Mouse (Mus musculus): ENCODE data around the gene Vwa8. TPM values are rescaled to one million over a fixed set of nuclear protein-coding genes. Genes with fewer than 3 reads are reported as not detected.
A peak's percentile ranks its signal among the peaks of the same experiment; 100 is the strongest.

The Vwa8 gene
- polyA plus RNA-seq, 1 experiment from 2014 or later, result 13.9 TPM

DNA sequence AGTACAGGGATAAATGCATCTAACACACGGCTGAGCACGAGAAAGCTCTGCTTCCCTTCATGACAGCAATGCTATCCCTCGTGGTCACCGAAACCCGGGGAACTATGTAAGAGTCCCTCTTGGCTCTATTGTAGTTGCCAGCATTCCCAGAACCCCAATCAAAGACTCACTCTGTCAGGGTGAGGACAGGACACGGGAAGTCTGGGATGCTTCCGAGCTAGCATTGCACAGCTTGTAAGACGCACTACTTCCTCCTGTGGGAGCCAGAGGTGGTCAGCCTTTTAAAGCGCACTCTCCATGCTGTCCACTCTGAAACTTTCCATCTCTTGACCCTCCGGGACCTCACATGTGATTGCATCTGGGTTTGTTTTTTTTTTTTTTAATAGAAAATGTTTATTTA lies 335.2 kb downstream of the Vwa8 start:
- Histone ChIP-seq H3K27ac (ENCODE audit: low read length) (no peak overlapping the region), H3K4me1 (ENCODE audit: control insufficient read depth, insufficient read depth, low read length) (peaks cover 5% of the 10 kb centered on the region; the same call in 1 of the 2 replicates), H3K9me3 (ENCODE audit: control insufficient read depth, low read length) (no peaks in the 10 kb centered on the region), H3K4me3 (ENCODE audit: low read length) (no peak overlapping the region), H3K36me3 (ENCODE audit: control insufficient read depth, insufficient read depth, low read length) (no peaks in the 10 kb centered on the region), H3K27me3 (replicated peaks; ENCODE audit: control insufficient read depth, insufficient read depth, low read length) (no peaks in the 10 kb centered on the region), H3K9ac (ENCODE audit: low read depth, low read length) (no peak overlapping the region), H3K4me2 (ENCODE audit: low read depth, low read length) (no peak overlapping the region)
- WGBS, result 69% methylated on average over 10 of the region's 10 CpGs
- no peak for ATAC-seq

DNA sequence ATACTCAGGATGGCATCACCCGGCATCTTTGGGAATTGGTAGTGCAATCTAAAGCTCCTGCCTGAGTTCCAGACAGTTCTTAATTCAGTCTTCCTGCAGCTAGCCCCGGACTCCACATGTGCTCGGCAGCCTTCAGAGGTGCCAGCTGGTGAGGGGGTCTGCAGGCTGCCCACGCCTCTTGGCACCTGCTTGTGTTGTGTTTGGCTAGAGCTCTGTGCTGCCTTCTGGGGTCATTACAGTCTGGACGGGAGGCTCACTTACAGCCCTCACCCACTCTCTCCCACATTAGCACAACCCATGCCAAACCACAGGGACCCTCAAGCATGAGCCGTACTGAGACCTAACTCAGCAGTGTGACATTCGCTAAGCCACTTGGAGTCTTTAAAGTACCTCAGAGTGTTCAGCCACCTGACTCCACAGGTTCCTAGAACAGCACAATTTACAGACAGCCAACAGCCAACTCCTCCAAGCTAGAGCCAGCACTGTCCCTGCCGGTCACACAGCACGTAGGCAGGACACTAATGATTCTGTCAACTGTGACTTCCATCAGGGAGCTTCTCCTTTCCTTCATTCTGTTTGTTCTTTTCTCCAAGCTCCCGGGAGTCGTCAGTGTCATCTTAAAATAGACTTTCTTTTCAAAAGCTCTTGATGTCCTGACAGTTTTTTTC lies 336.3 kb downstream of the Vwa8 start:
- no peak overlapping the region for H3K27ac ChIP-seq (ENCODE audit: low read length)
- ATAC-seq, result no peak
- H3K9ac ChIP-seq (ENCODE audit: low read depth, low read length), result no peak overlapping the region
- WGBS, result 80% methylated on average over 11 of the region's 11 CpGs
- H3K4me3 ChIP-seq (ENCODE audit: low read length), result no peak overlapping the region
- H3K36me3 ChIP-seq (ENCODE audit: control insufficient read depth, insufficient read depth, low read length), result no peaks in the 10 kb centered on the region
- H3K4me2 ChIP-seq (ENCODE audit: low read depth, low read length), result no peak overlapping the region
- H3K9me3 ChIP-seq (ENCODE audit: control insufficient read depth, low read length), result no peaks in the 10 kb centered on the region
- peaks cover under 1% of the 10 kb centered on the region; the same call in 1 of the 2 replicates for H3K4me1 ChIP-seq (ENCODE audit: control insufficient read depth, insufficient read depth, low read length)
- H3K27me3 ChIP-seq (replicated peaks; ENCODE audit: control insufficient read depth, insufficient read depth, low read length), result no peaks in the 10 kb centered on the region

DNA sequence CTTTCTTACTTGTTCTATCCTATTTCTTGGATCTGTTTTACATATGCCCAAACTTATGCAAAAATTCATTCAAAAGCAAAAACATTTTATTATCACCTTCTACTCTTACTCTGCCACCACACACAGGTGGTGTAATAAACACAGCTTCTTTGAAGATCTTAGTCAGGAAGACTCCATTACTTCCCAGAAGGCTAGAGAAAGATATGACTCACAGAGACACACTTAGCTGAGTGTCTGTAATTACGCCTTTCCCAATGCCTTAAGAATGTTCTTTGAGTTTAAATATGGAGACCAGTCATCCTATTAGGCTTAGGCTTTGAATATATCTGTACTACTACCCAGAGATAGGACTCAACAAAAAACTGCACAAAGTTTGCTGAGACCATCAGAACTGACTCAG lies 338.1 kb downstream of the Vwa8 start:
- Histone ChIP-seq H3K36me3 (ENCODE audit: control insufficient read depth, insufficient read depth, low read length) (no peaks in the 10 kb centered on the region), H3K27me3 (replicated peaks; ENCODE audit: control insufficient read depth, insufficient read depth, low read length) (no peaks in the 10 kb centered on the region), H3K9ac (ENCODE audit: low read depth, low read length) (no peak overlapping the region), H3K4me1 (ENCODE audit: control insufficient read depth, insufficient read depth, low read length) (no peaks in the 10 kb centered on the region), H3K9me3 (ENCODE audit: control insufficient read depth, low read length) (no peaks in the 10 kb centered on the region), H3K4me3 (ENCODE audit: low read length) (no peak overlapping the region), H3K27ac (ENCODE audit: low read length) (no peak overlapping the region), H3K4me2 (ENCODE audit: low read depth, low read length) (no peak overlapping the region)
- 96% methylated on average over 1 of the region's 1 CpGs for WGBS
- no peak for ATAC-seq

DNA sequence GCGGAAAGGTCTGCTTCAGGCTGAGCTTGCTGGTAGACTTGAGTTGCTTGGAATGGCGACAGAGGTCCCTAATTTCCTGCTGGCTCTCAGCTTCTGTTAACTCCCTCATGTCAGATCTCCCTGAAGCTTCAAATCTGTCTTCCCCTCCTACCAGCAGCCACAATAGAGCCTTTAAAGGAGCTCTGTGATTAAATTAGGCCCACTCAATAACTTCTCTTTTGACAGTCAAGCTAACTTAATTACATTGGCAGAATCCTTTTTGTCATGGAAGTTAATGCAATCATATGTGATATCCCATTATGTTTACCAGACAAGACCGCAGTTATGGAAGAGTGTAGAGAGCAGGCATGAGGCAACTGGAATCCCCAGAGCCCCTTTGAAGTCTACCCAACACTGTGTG lies 347.9 kb downstream of the Vwa8 start:
- 68% methylated on average over 3 of the region's 3 CpGs for WGBS
- H3K9ac ChIP-seq (ENCODE audit: low read depth, low read length), result no peak overlapping the region
- no peak overlapping the region for H3K27ac ChIP-seq (ENCODE audit: low read length)
- no peaks in the 10 kb centered on the region for H3K4me1 ChIP-seq (ENCODE audit: control insufficient read depth, insufficient read depth, low read length)
- no peak overlapping the region for H3K4me3 ChIP-seq (ENCODE audit: low read length)
- H3K36me3 ChIP-seq (ENCODE audit: control insufficient read depth, insufficient read depth, low read length), result no peaks in the 10 kb centered on the region
- ATAC-seq, result no peak
- H3K9me3 ChIP-seq (ENCODE audit: control insufficient read depth, low read length), result no peaks in the 10 kb centered on the region
- H3K27me3 ChIP-seq (replicated peaks; ENCODE audit: control insufficient read depth, insufficient read depth, low read length), result no peaks in the 10 kb centered on the region
- H3K4me2 ChIP-seq (ENCODE audit: low read depth, low read length), result no peak overlapping the region

DNA sequence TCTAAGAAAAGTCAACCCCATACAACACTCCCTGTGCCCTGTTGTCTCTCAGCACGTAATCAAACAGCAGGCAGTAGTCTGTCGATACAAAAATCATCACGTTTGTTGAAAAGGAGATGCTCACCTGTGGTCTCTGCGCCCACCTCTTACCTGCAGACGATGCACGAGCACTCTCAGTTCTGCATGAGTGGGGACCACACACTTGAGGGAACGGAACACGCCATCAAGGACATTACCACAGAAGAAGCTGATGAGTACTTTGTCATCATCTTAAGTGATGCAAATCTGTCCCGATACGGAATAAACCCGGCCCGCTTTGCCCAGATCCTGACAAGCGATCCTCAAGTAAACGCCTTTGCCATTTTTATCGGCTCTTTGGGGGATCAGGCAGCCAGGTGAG lies 349.2 kb downstream of the Vwa8 start:
- Histone ChIP-seq H3K4me2 (ENCODE audit: low read depth, low read length) (no peak overlapping the region), H3K9me3 (ENCODE audit: control insufficient read depth, low read length) (no peaks in the 10 kb centered on the region), H3K27ac (ENCODE audit: low read length) (no peak overlapping the region), H3K27me3 (replicated peaks; ENCODE audit: control insufficient read depth, insufficient read depth, low read length) (no peaks in the 10 kb centered on the region), H3K9ac (ENCODE audit: low read depth, low read length) (no peak overlapping the region), H3K4me3 (ENCODE audit: low read length) (no peak overlapping the region), H3K36me3 (ENCODE audit: control insufficient read depth, insufficient read depth, low read length) (no peaks in the 10 kb centered on the region), H3K4me1 (ENCODE audit: control insufficient read depth, insufficient read depth, low read length) (no peaks in the 10 kb centered on the region)
- ATAC-seq, result no peak
- WGBS, result 90% methylated on average over 15 of the region's 15 CpGs

DNA sequence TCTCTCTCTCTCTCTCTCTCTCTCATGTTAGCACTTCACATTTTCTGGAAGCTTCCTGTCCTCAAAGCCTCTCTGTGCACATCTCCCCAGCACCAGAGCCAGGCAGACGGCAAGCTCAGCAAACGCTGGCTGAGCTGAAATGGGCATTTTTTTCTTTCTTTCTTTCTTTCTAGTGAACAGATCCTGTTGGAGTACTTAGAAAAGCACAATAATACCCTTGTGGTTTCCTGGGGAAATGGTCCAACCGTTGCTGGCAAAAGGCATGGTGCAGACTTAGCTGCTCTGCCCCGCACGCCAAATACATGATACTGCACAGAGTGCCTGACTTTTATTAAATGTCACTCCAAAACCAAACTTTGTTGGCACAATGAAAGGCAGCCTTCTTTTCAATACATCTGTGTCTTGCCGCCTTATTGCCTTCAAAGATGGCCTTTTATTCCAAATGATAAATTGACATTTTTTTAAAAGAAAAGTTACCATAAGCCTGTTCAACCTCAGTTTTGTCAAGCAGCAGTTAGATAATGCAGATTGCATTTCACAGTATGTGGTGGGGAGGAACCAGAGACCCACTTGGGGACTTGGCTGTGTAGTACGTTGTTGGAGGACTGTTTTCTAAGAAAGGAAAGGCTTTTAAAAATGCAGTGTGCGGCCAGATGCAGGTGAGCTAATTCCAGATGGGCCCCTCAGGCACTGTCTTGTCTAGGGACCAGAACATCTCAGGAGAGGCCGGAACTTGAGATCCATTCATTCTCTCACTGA lies 351.5 kb downstream of the Vwa8 start:
- H3K4me2 ChIP-seq (ENCODE audit: low read depth, low read length), result no peak overlapping the region
- ATAC-seq, result no peak
- H3K27ac ChIP-seq (ENCODE audit: low read length), result peak overlapping the region; percentile 45; the same call in 1 of the 2 replicates
- H3K36me3 ChIP-seq (ENCODE audit: control insufficient read depth, insufficient read depth, low read length), result no peaks in the 10 kb centered on the region
- H3K4me1 ChIP-seq (ENCODE audit: control insufficient read depth, insufficient read depth, low read length), result peaks cover 5% of the 10 kb centered on the region; the same call in 1 of the 2 replicates
- no peak overlapping the region for H3K4me3 ChIP-seq (ENCODE audit: low read length)
- no peaks in the 10 kb centered on the region for H3K9me3 ChIP-seq (ENCODE audit: control insufficient read depth, low read length)
- no peaks in the 10 kb centered on the region for H3K27me3 ChIP-seq (replicated peaks; ENCODE audit: control insufficient read depth, insufficient read depth, low read length)
- 57% methylated on average over 9 of the region's 9 CpGs for WGBS
- H3K9ac ChIP-seq (ENCODE audit: low read depth, low read length), result no peak overlapping the region

DNA sequence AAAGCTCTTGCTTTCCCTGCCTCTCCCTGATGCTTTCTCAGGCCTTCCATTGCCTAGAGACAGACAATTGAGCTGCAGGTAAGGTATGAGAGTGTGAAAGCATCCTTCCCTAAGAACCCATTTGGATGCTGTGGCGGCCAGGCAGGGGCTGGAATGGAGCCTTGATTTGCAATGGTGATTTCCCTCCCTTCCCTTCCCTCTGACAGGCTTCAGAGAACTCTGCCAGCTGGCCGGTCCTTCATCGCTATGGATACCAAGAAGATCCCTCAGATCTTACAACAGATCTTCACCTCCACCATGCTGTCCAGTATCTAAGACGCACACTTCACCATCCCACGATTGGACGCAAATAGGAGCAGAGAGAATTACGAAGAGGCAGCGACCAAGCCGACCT lies 352.0 kb downstream of the Vwa8 start:
- no peaks in the 10 kb centered on the region for H3K36me3 ChIP-seq (ENCODE audit: control insufficient read depth, insufficient read depth, low read length)
- ATAC-seq, result no peak
- H3K4me2 ChIP-seq (ENCODE audit: low read depth, low read length), result no peak overlapping the region
- WGBS, result 83% methylated on average over 9 of the region's 9 CpGs
- H3K9ac ChIP-seq (ENCODE audit: low read depth, low read length), result no peak overlapping the region
- no peaks in the 10 kb centered on the region for H3K9me3 ChIP-seq (ENCODE audit: control insufficient read depth, low read length)
- peak overlapping the region; percentile 3; the same call in 1 of the 2 replicates for H3K27ac ChIP-seq (ENCODE audit: low read length)
- H3K4me1 ChIP-seq (ENCODE audit: control insufficient read depth, insufficient read depth, low read length), result peaks cover 5% of the 10 kb centered on the region; the same call in 1 of the 2 replicates
- H3K27me3 ChIP-seq (replicated peaks; ENCODE audit: control insufficient read depth, insufficient read depth, low read length), result no peaks in the 10 kb centered on the region
- no peak overlapping the region for H3K4me3 ChIP-seq (ENCODE audit: low read length)

DNA sequence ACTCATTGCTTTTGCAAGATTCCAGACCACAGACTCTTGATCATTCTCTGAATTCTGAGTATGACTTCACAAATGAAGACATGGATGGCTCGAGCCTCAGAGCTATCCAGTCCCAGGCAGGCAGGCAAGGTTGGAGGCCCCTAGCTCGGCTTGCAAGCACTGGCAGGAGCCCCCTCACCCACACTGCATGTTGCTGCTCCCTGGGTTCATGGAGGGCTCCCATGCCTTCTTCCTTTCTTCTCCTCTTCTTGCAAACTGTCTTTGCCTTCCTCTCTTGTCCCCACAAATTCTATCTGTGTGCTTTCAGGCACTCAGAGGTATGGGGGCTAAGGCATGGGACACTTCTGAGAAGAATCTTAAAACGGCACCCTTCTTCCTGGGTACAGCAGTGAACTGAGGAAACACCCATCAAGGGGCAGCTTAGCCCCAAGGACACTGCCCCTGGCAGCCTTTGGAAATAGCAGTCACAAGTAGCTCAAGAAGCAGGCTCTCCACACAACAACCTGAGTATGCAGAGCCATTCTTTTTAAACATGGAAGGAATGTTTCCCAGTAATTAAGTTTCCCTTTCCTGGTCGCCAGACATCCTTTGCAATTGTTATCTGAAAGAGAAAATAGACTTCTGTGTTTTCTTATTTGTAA lies 354.0 kb downstream of the Vwa8 start:
- no peaks in the 10 kb centered on the region for H3K9me3 ChIP-seq (ENCODE audit: control insufficient read depth, low read length)
- no peak overlapping the region for H3K9ac ChIP-seq (ENCODE audit: low read depth, low read length)
- H3K4me3 ChIP-seq (ENCODE audit: low read length), result no peak overlapping the region
- no peak overlapping the region for H3K4me2 ChIP-seq (ENCODE audit: low read depth, low read length)
- H3K36me3 ChIP-seq (ENCODE audit: control insufficient read depth, insufficient read depth, low read length), result no peaks in the 10 kb centered on the region
- H3K27me3 ChIP-seq (replicated peaks; ENCODE audit: control insufficient read depth, insufficient read depth, low read length), result no peaks in the 10 kb centered on the region
- ATAC-seq, result no peak
- peaks cover 5% of the 10 kb centered on the region; the same call in 1 of the 2 replicates for H3K4me1 ChIP-seq (ENCODE audit: control insufficient read depth, insufficient read depth, low read length)
- WGBS, result 54% methylated on average over 4 of the region's 4 CpGs
- H3K27ac ChIP-seq (ENCODE audit: low read length), result no peak overlapping the region

DNA sequence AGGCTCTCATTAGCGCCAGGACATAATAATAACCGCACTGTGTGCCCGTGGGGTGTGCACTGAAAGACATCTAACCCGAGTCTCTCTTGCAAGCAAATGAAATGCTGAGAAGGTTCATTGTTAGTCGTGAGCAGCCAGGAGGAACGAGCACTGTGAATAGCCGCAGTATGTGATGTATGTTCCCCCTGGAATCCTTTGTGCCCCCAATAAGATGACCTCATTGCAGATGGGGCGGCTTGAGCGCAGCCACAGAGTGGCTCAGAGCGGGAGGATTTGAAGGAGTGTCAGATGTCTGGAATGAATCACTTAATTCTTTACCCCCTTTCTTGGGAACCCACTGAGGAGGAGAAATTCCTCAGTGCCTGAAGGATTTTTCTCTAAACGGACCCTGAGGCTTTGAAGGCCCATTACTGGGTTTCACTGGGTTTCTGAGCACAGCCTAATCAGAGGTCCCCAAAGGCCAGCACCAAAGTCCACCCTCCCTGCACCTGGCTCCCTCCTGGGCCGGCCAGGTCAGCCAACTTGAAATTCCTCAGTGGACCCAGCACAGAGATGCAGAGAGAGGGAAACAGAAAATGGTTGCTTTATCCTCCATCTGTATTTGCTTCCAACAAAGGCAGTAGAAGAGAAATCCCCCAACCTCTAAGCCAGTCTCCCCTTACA lies 354.8 kb downstream of the Vwa8 start:
- Histone ChIP-seq H3K4me1 (ENCODE audit: control insufficient read depth, insufficient read depth, low read length) (peaks cover 5% of the 10 kb centered on the region; the same call in 1 of the 2 replicates), H3K36me3 (ENCODE audit: control insufficient read depth, insufficient read depth, low read length) (no peaks in the 10 kb centered on the region), H3K27ac (ENCODE audit: low read length) (no peak overlapping the region), H3K9ac (ENCODE audit: low read depth, low read length) (0 out of 2 replicates have a peak overlapping the region, but pooled peaks have one; percentile 16), H3K4me2 (ENCODE audit: low read depth, low read length) (no peak overlapping the region), H3K27me3 (replicated peaks; ENCODE audit: control insufficient read depth, insufficient read depth, low read length) (no peaks in the 10 kb centered on the region), H3K9me3 (ENCODE audit: control insufficient read depth, low read length) (no peaks in the 10 kb centered on the region), H3K4me3 (ENCODE audit: low read length) (no peak overlapping the region)
- WGBS, result 29% methylated on average over 12 of the region's 12 CpGs
- ATAC-seq, result peak; percentile 59
